Mouse (Mus musculus): ENCODE measurements at regions not wholly inside any gene's neighbourhood (a gene's known extent, or its start where the extent isn't known, plus 50 kb on each side); places are given as distances from the start of the nearest gene placed in this dataset.
"Not testable (repeated sequence)": the region's sequence is repeated elsewhere in the genome, so short reads cannot be mapped to it uniquely, and the experiment has no call there.

GRCm38 (mm10) chr6:47679946-47680345 lies 84.8 kb upstream of the Ezh2 start:
- DNase-seq (ENCODE audit: low spot score), result not testable (repeated sequence)

- peak; percentile 40 for DNase-seq (ENCODE audit: low spot score)
These were observed 77.6 kb upstream of the Ezh2 start for GRCm38 (mm10) chr6:47672741-47673140.

- DNase-seq (ENCODE audit: low spot score), result peak; percentile 48
These were observed 57.7 kb upstream of the Ezh2 start for GRCm38 (mm10) chr6:47652880-47653279.

GRCm38 (mm10) chr6:47651385-47651718 lies 56.2 kb upstream of the Ezh2 start:
- DNase-seq (ENCODE audit: low spot score), result not testable (repeated sequence)

GRCm38 (mm10) chr6:47650463-47651384 lies 55.6 kb upstream of the Ezh2 start:
- DNase-seq (ENCODE audit: low spot score), result peak; percentile 94

GRCm38 (mm10) chr6:47649961-47650360 lies 54.8 kb upstream of the Ezh2 start:
- DNase-seq (ENCODE audit: low spot score), result peak; percentile 6

- peak; percentile 13 for DNase-seq (ENCODE audit: low spot score)
These were observed 54.4 kb upstream of the Ezh2 start for GRCm38 (mm10) chr6:47649451-47649931.

GRCm38 (mm10) chr6:47648899-47649298 lies 53.8 kb upstream of the Ezh2 start:
- peak; percentile 6 for DNase-seq (ENCODE audit: low spot score)

- peak; percentile 2 for DNase-seq (ENCODE audit: low spot score)
These were observed 53.2 kb upstream of the Ezh2 start for GRCm38 (mm10) chr6:47648316-47648715.

- no peak for DNase-seq (ENCODE audit: low spot score)
These were observed 52.7 kb upstream of the Ezh2 start for GRCm38 (mm10) chr6:47647876-47648275.

- DNase-seq (ENCODE audit: low spot score), result no peak
These were observed 51.8 kb upstream of the Ezh2 start for GRCm38 (mm10) chr6:47646731-47647567.

- DNase-seq (ENCODE audit: low spot score), result no peak
These were observed 50.9 kb upstream of the Ezh2 start for GRCm38 (mm10) chr6:47646022-47646421.
